17 mouse cellular contexts compared by ENCODE assay signal in the genomic region with DNA sequence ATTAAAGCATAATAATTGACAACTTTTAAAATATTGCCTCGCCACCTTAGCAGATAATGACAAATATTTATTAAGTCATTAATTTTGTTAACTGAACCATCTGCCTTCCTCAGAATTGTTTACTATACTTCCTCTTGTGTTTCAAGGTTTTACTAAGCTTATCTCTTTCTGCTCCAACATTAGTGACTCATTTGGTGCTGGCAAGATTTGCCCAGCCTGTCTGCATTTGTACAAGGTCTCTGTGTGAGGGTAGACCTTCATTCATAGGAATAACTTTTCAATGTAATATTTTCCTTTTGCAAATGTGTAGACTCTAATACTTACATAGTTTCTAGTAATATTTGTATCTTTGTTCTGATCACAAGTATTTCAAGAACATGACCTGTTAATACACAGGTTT.
"Had no signal": no experiment of that assay in that cellular context is flagged by ENCODE, and none has a peak within 500 bp of the region (broad histone marks: within the 10 kb centered on the region; RNA-seq: fewer than 3 reads in every experiment).

No protein-coding gene starts in this region.

- DNase-seq: kidney, adult 2 months; kidney, postnatal 36 days; layer of hippocampus, adult 9-11 months; layer of hippocampus, postnatal 36 days; liver; liver, embryonic 13.5 days; liver, postnatal 0 days; lung, postnatal 14 days; right cerebral cortex, postnatal 25 days; thymus, postnatal 14 days had no signal

- H3K27ac ChIP-seq: kidney, embryonic 15.5 days; limb, embryonic 12.5 days; liver, embryonic 13.5 days; lung, embryonic 15.5 days; macrophage; midbrain, embryonic 15.5 days; neural tube, embryonic 12.5 days had no signal

- H3K4me3 ChIP-seq: kidney, embryonic 15.5 days; limb, embryonic 12.5 days; liver, embryonic 13.5 days; lung, embryonic 15.5 days; megakaryocyte, embryonic 14.5 days; midbrain, embryonic 15.5 days; neural tube, embryonic 12.5 days had no signal
